Mouse (Mus musculus) heart, postnatal 36 days (tissue): Measurements from ENCODE around the gene Gli2. TPM values are rescaled to one million over a fixed set of nuclear protein-coding genes. Genes with fewer than 3 reads are reported as not detected.

Experiments used
- DNase-seq, 2 experiments: peaks; one replicate each; pipeline ENCODE4 v3.0.0; 2021 to 2022
- intact Hi-C: fragments of 180-260 bp; cut with DNase I; formaldehyde crosslinking; loops from one replicate; pipeline ENCODE4 v1.15.1; 2025
- total RNA-seq, 2 experiments: library from RNA; stranded (reverse); gene quantifications; 2 replicates each; pipeline ENCODE4 v1.2.3; 2021

Gene Gli2
- total RNA-seq, 2 experiments from 2014 or later = 1.0 to 2.0 TPM

- DNase-seq = peak in 1 of 2 experiments; percentile 36
- intact Hi-C loops = no loop called here
Measured at GRCm38 (mm10) chr1:118954434-118955301, 98.8 kb downstream of the Gli2 start.

GRCm38 (mm10) chr1:118953031-118953430 lies 100.4 kb downstream of the Gli2 start:
- intact Hi-C loops = no loop called here
- no peak for DNase-seq

DNA sequence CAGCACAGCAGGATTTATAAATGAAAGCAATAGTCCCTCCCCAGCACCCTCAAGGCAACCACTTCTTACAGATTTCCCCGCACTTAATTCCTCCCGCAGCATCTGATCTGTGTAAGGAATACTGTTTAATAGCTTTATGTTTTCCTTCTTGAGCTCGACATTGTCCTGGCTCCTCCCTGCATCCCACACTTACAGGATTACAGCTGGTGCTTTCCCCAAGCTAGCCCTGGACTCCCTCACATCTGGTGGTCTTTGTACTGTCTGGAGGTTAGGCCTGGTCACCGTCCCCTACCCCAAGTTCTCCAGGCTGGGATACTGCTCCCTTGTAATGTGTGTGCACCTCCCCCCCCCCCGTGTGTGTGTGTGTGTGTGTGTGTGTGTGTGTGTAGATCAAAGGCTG lies 101.1 kb downstream of the Gli2 start:
- no peak for DNase-seq
- intact Hi-C loops = no loop called here

DNA sequence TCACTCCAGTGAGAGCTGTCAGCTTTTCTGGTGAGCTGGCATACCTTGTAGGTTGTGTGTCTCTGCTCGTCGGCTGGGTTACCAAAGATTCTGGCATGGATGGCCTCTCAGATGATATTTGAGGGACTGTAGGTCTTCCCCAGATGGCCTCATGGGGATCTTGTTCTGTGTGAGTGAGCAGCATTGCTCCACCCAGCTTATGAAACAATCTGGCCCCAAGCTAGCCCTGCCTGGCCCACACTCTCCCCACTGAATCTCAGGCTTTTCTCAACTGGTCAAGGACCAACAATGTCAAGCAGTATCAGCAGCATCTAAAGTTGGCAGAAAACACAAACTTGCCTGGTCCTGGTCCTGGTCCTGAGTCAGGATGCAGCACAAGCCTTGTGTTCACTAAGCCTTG lies 105.0 kb downstream of the Gli2 start:
- intact Hi-C loops = no loop called here
- no peak for DNase-seq

DNA sequence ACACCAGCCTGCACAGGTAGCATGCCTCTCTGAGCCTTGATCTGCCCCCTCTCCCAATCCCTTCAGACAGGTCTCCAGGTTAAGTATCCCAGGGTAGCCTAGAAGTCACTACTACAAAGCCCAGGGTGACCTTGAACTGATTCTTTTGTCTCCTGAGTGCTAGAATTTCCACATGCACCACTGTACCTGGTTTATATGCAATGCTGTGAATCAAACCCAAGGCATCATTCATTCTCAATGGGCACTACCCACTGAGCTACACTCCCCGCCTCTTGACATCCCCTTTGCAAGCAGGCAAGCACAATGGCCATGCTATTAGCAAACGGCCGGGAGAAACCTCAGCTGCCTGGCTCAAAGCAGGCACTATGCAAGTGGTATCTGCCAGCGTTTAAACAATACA lies 106.2 kb downstream of the Gli2 start:
- intact Hi-C loops = no loop called here
- no peak for DNase-seq

GRCm38 (mm10) chr1:118941336-118941735 lies 112.1 kb downstream of the Gli2 start:
- intact Hi-C loops = no loop called here
- DNase-seq = no peak

GRCm38 (mm10) chr1:118940269-118940840 lies 113.1 kb downstream of the Gli2 start:
- no peak for DNase-seq
- intact Hi-C loops = no loop called here

DNA sequence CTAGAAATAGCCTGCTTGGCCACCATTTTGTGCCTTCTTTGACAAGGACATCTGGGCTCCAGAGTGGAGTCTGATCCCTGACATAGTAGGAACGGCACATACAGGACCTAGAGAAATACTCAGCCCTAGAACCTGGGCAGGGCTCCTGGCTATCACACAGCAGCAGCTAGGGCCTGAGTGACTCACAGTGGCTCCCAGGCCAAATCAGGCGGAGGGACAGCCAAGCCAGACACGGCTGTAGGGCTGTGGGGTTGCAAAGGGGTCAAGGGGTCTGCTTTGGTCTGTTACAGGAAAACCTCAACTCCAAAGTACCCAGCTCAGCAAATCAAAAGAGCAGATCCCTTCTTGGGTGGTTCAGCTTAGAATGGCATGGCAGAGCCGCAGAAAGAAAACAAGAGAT lies 115.2 kb downstream of the Gli2 start:
- peak in 1 of 2 experiments; percentile 27 for DNase-seq
- intact Hi-C loops = loop anchor here (5.0 kb wide), 1 partner anchor 114 kb away; the partner anchor contains the start of gene Gli2

DNA sequence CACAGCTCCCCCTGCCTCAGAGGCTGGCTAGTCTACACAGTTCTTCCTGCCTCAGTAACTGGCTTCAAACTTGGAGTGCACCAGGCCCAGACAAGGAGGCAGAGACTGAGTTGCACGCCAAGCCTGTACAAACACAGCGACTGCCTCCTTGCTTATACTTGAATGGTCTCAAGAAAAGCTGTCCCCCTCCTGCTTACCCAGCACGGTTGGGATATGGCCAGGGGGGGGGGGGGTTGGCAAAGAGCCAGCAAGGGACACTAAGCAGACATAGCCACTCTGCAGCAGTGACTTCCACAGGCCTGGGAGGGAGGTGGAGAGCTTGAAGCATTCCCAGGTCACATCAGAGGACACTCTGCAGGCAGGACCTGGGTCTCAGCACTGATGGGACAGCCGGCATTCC lies 117.3 kb downstream of the Gli2 start:
- no peak for DNase-seq

GRCm38 (mm10) chr1:118935518-118935917 lies 117.9 kb downstream of the Gli2 start:
- no peak for DNase-seq
- intact Hi-C loops = loop anchor here (5.0 kb wide), 1 partner anchor 117 kb away; the partner anchor contains the start of gene Gli2

More for the DNA sequence above, 117.3 kb downstream of the Gli2 start:
- intact Hi-C loops = loop anchor here (5.0 kb wide), 1 partner anchor 116 kb away; the partner anchor contains the start of gene Gli2

DNA sequence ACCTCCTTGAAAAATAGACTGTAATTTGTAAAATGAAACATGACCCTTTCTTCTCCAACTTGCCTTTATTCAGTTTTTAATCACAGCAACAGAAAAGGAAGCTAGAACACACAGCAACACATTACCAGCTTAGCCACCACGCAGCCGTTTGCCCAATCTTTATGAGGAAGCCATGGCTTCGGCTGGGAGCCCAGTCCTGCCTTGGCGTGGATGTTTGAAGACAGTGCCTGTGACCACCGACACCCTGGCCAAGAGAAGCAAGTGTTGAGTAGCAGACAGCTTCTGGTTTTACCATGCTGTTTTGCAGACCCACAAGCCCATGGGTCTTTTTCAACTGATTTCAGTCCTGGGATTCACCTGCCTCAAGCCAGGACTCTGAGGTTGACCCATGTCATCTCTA lies 121.3 kb downstream of the Gli2 start:
- no peak for DNase-seq
- intact Hi-C loops = no loop called here

- intact Hi-C loops = no loop called here
- peak; percentile 24 to 49 for DNase-seq
Measured at GRCm38 (mm10) chr1:118927543-118928354, 125.7 kb downstream of the Gli2 start.

DNA sequence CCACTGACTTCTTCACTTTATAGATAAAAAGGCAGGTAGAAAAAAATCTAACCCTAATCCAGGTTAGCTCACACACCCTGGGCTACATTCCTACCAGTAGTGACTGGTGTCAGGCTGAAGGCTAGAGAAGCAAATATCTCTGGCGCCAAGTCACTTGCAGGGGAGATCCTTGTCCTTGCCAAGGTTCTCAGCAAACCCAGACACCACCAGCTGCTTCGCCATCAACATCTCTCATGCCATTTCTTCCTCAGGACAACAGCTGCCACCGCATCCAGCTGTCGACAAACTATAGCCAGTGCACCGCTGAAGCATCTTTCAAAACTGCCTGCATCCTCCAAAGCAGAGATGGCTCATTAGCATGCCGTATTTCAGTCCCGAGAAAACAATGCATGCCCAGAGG lies 126.9 kb downstream of the Gli2 start:
- DNase-seq = no peak
- intact Hi-C loops = no loop called here

DNA sequence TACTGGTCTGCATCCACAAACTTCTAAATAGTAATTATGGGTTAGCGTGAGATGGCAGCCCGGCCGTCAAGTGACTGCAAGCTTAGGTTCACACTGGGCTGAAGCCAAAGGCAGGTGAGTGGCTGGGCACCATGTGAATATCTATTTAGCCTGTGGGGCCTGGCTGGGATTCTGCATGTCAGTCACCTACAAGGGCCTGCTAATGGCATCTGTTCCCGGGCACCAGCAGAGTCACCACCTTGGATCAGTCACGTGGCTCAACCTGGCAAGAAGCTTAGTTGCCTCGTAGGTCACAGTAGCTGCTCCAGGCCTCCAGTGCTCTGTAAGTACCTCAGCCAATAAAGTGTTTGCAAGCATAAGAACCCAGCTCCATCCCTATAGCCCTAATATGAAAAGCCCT lies 131.2 kb downstream of the Gli2 start:
- intact Hi-C loops = no loop called here
- DNase-seq = no peak

DNA sequence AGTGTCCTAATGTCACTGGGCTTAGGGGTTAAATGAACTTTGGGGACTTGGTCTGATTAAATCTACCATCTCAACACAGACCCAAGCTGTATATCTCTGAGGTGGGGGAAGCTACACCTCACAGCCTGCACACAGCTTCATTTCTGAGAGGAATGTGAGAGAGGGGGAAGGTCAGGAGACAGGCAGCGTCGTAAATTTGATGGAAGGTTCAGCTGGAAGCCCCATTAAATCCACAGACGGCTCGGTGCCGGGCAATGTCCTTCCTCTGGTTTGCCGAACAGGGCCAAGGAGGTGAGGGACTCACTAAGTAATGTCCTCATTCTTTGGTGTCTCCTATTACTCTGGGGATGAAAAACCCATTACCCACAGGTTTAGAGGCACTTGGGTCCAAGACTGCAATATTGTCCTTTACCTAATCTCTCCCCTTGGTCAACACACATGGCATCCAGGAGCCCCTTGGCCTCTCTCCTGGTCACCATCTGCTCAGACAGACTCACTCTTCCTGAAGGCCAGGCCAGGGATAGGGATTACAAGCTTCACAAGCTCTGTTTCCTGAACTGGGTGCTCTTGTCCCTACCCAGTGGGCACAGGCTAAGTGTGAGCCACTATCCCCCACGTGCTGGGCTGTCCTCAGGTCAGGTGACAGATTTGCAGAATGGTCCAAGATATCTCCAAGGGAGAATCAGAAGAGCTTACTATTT lies 135.7 kb downstream of the Gli2 start:
- intact Hi-C loops = no loop called here

GRCm38 (mm10) chr1:118916477-118917075 lies 136.8 kb downstream of the Gli2 start:
- no peak for DNase-seq
- intact Hi-C loops = no loop called here

More for the DNA sequence above, 135.7 kb downstream of the Gli2 start:
- DNase-seq = no peak

DNA sequence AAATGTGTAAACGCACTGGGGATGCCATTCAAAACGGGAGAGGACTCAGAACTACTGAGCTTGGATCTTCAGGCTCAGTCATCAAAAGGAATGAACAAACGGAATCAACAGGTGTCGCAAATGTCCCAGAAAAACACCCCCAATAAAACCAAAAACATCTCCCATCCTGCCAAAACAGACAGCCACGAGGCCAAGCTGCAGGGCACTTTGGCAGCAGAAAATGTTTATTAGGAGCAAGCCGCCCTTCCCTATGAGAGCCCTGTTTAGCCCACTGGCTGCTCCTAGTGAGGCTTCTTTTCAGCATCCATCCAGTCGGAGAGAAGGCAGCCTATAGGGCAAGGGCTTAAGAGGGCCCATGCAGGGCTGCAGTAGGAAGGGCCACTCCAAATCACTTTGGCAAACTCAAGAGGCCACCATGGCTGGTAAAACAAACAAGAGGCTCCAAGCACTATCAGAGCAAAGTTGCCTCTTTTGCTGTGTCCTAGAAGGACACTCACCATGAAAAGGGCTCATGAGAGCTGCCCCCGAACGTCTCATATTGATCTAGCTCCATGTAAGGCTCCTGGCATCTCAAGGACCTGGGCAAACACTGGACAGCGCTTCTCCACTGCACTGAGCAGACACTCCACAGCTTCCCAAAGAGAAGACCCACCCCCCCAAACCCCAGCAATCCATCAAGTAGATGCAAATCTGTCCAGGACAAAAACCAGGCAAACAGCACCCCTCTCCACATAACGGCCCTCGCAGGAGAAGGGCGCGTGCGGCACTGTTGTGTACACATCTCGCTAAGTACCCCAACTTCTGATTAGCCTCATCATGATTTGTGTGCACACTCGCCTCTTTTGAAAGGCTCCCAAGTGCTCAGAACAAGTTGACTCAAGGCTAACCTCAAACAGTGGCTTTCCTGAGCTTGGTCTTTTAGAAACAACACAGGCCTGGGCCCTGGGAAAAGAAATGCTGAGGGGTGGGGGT lies 139.7 kb downstream of the Gli2 start:
- DNase-seq = no peak
- intact Hi-C loops = no loop called here

GRCm38 (mm10) chr1:118912929-118913328 lies 140.5 kb downstream of the Gli2 start:
- no peak for DNase-seq
- intact Hi-C loops = no loop called here

DNA sequence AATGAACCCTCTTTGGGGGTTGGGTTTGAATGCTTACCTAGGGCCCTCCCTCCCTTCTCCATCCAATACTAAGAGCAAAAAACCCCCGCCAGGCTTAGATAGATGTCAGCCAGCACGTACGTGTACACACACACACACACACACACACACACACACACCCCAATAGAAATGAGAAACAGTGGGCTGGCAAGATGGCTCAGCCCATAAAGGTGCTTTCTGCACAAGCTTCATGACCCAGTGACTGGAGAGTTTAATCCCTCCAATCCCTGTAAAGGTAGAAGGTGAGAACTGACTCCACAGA lies 142.0 kb downstream of the Gli2 start:
- intact Hi-C loops = no loop called here
- no peak for DNase-seq
